Mouse (Mus musculus) kidney, postnatal 25 days (tissue): ENCODE results near the gene Tex33.

ENCODE experiments used
- DNase-seq, 2 experiments: peaks; one replicate each; pipeline ENCODE4 v3.0.0; 2021; ENCODE audit warnings: mixed read lengths in 2 of 2

Tex33 gene

GRCm38 (mm10) chr15:78395478-78395962 lies at the start of gene Tex33:
TSS of gene Tex33 (minus strand) at chr15:78395912.
- DNase-seq: peak; percentile 50 to 81

- DNase-seq: no peak
Measured at GRCm38 (mm10) chr15:78443857-78444256, 48.1 kb upstream of the Tex33 start.

- DNase-seq: no peak
Measured at GRCm38 (mm10) chr15:78442231-78442630, 46.5 kb upstream of the Tex33 start.

GRCm38 (mm10) chr15:78438973-78439372 lies 43.3 kb upstream of the Tex33 start:
- no peak for DNase-seq

- DNase-seq: no peak
Measured at GRCm38 (mm10) chr15:78438505-78438904, 42.8 kb upstream of the Tex33 start.

GRCm38 (mm10) chr15:78438018-78438394 lies 42.3 kb upstream of the Tex33 start:
- no peak for DNase-seq

- DNase-seq: peak; percentile 37 to 63
Measured at GRCm38 (mm10) chr15:78437237-78438017, 41.7 kb upstream of the Tex33 start.

GRCm38 (mm10) chr15:78436380-78437192 lies 40.9 kb upstream of the Tex33 start:
- peak; percentile 84 to 87 for DNase-seq

- no peak for DNase-seq
Measured at GRCm38 (mm10) chr15:78435681-78436080, 40.0 kb upstream of the Tex33 start.

- peak; percentile 49 to 61 for DNase-seq
Measured at GRCm38 (mm10) chr15:78434896-78435520, 39.3 kb upstream of the Tex33 start.

GRCm38 (mm10) chr15:78431541-78432121 lies 35.9 kb upstream of the Tex33 start:
- DNase-seq: peak; percentile 65 to 88

- DNase-seq: no peak
Measured at GRCm38 (mm10) chr15:78430874-78431273, 35.2 kb upstream of the Tex33 start.

- DNase-seq: peak; percentile 49 to 73
Measured at GRCm38 (mm10) chr15:78429871-78430622, 34.3 kb upstream of the Tex33 start.

GRCm38 (mm10) chr15:78429139-78429459 lies 33.4 kb upstream of the Tex33 start:
- DNase-seq: no peak

GRCm38 (mm10) chr15:78428391-78429138 lies 32.9 kb upstream of the Tex33 start, which contains the start of gene Kctd17:
TSS of gene Kctd17 (plus strand) at chr15:78428564.
- peak; percentile 83 to 91 for DNase-seq

- no peak for DNase-seq
Measured at GRCm38 (mm10) chr15:78425230-78425629, 29.5 kb upstream of the Tex33 start.

- peak; percentile 77 to 94 for DNase-seq
Measured at GRCm38 (mm10) chr15:78424507-78424906, 28.8 kb upstream of the Tex33 start.

GRCm38 (mm10) chr15:78422046-78422956 lies 26.6 kb upstream of the Tex33 start:
- DNase-seq: peak; percentile 85 to 86

GRCm38 (mm10) chr15:78420395-78420794 lies 24.7 kb upstream of the Tex33 start:
- no peak for DNase-seq

- DNase-seq: peak; percentile 82 to 92
Measured at GRCm38 (mm10) chr15:78416937-78417336, 21.2 kb upstream of the Tex33 start.
